Mouse (Mus musculus) midbrain, embryonic 12.5 days (tissue): ENCODE results near the gene Qrich2. TPM values are rescaled to one million over a fixed set of nuclear protein-coding genes. Genes with fewer than 3 reads are reported as not detected.

Experiments
- ATAC-seq: fragments of 200-750 bp; cut with Nextera tagmentation; 2 replicates; pipeline ENCODE4 v1.8.0; 2017; ENCODE audit warnings: low read depth, moderate TSS enrichment, moderate library complexity; ENCODE audit not compliant: low FRiP score
- H3K27ac ChIP-seq: fragments of 300-500 bp; sonication (generic); replicated peaks from 2 replicates; pipeline ENCODE4 v1.5.1; 2016; ENCODE audit warnings: mild to moderate bottlenecking
- H3K27me3 ChIP-seq: fragments of 300-500 bp; sonication (generic); 2 replicates; pipeline ENCODE4 v1.6.1; 2016; ENCODE audit warnings: mild to moderate bottlenecking
- H3K36me3 ChIP-seq: fragments of 300-500 bp; sonication (generic); 2 replicates; pipeline ENCODE4 v1.6.1; 2016
- H3K4me1 ChIP-seq: fragments of 300-500 bp; sonication (generic); 2 replicates; pipeline ENCODE4 v1.6.1; 2016
- H3K4me2 ChIP-seq: fragments of 300-500 bp; sonication (generic); replicated peaks from 2 replicates; pipeline ENCODE4 v1.6.1; 2016; ENCODE audit warnings: mild to moderate bottlenecking, moderate library complexity
- H3K4me3 ChIP-seq: fragments of 300-500 bp; sonication (generic); 2 replicates; pipeline ENCODE4 v1.5.1; 2016; ENCODE audit warnings: mild to moderate bottlenecking
- H3K9ac ChIP-seq: fragments of 300-500 bp; sonication (generic); replicated peaks from 2 replicates; pipeline ENCODE4 v1.6.1; 2016; ENCODE audit warnings: mild to moderate bottlenecking, moderate library complexity
- H3K9me3 ChIP-seq: fragments of 300-500 bp; sonication (generic); 2 replicates; pipeline ENCODE4 v1.6.1; 2016; ENCODE audit warnings: mild to moderate bottlenecking
- WGBS: fragments of 180-500 bp; shearing (Covaris S2); methylation state at CpG from one replicate; pipeline ENCODE4 v1.1.7; 2016; 5-methylcytosine and 5-hydroxymethylcytosine counted together
- polyA plus RNA-seq: library from polyadenylated mRNA; unstranded; fragments of >200 nt; fragmentation: Nextera tagmentation; extraction: Ambion mirVana; gene quantifications from 2 replicates; pipeline ENCODE4 v1.2.1, GENCODE M21; 2016

Qrich2 gene
- polyA plus RNA-seq, 1 experiment from 2014 or later: not detected

GRCm38 (mm10) chr11:116463833-116464232, 2.2 kb downstream of the Qrich2 start:
- H3K27ac ChIP-seq: no peak overlapping the region
- no peak overlapping the region for H3K4me2 ChIP-seq
- H3K9me3 ChIP-seq: no peaks in the 10 kb centered on the region
- H3K9ac ChIP-seq: no peak overlapping the region
- no peaks in the 10 kb centered on the region for H3K36me3 ChIP-seq
- ATAC-seq: peak; percentile 49; the same call in 1 of the 2 replicates
- H3K4me1 ChIP-seq: peaks cover 4% of the 10 kb centered on the region; the same call in 1 of the 2 replicates
- no peaks in the 10 kb centered on the region; the same call in 1 of the 2 replicates for H3K27me3 ChIP-seq
- WGBS: 10% methylated on average over 2 of the region's 2 CpGs
- no peak overlapping the region for H3K4me3 ChIP-seq

GRCm38 (mm10) chr11:116463338-116463737, 2.7 kb downstream of the Qrich2 start:
- Histone ChIP-seq H3K9me3 (no peaks in the 10 kb centered on the region), H3K4me1 (peaks cover 4% of the 10 kb centered on the region; the same call in 1 of the 2 replicates), H3K27ac (no peak overlapping the region), H3K9ac (no peak overlapping the region), H3K27me3 (no peaks in the 10 kb centered on the region; the same call in 1 of the 2 replicates), H3K4me2 (no peak overlapping the region), H3K36me3 (no peaks in the 10 kb centered on the region), H3K4me3 (no peak overlapping the region)
- ATAC-seq: no peak
- 62% methylated on average over 5 of the region's 5 CpGs for WGBS

GRCm38 (mm10) chr11:116459786-116460185, 6.3 kb downstream of the Qrich2 start:
- Histone ChIP-seq H3K27ac (no peak overlapping the region), H3K9ac (no peak overlapping the region), H3K9me3 (no peaks in the 10 kb centered on the region), H3K4me1 (peaks cover 4% of the 10 kb centered on the region; the same call in 1 of the 2 replicates), H3K36me3 (no peaks in the 10 kb centered on the region), H3K27me3 (0 out of 2 replicates have a peak, but pooled peaks cover 7% of the 10 kb centered on the region), H3K4me3 (no peak overlapping the region), H3K4me2 (no peak overlapping the region)
- 58% methylated on average over 4 of the region's 4 CpGs for WGBS
- no peak for ATAC-seq

GRCm38 (mm10) chr11:116456234-116456633, 9.8 kb downstream of the Qrich2 start:
- no peak for ATAC-seq
- WGBS: 85% methylated on average over 8 of the region's 8 CpGs
- no peaks in the 10 kb centered on the region for H3K4me1 ChIP-seq
- no peak overlapping the region for H3K27ac ChIP-seq
- no peaks in the 10 kb centered on the region for H3K9me3 ChIP-seq
- H3K9ac ChIP-seq: no peak overlapping the region
- H3K4me2 ChIP-seq: no peak overlapping the region
- H3K4me3 ChIP-seq: no peak overlapping the region
- H3K36me3 ChIP-seq: no peaks in the 10 kb centered on the region
- 0 out of 2 replicates have a peak, but pooled peaks cover 10% of the 10 kb centered on the region for H3K27me3 ChIP-seq

GRCm38 (mm10) chr11:116453889-116454288, 12.2 kb downstream of the Qrich2 start:
- Histone ChIP-seq H3K4me1 (no peaks in the 10 kb centered on the region), H3K36me3 (no peaks in the 10 kb centered on the region), H3K9me3 (no peaks in the 10 kb centered on the region), H3K4me3 (no peak overlapping the region), H3K4me2 (no peak overlapping the region), H3K9ac (no peak overlapping the region), H3K27ac (no peak overlapping the region), H3K27me3 (0 out of 2 replicates have a peak, but pooled peaks cover 12% of the 10 kb centered on the region)
- ATAC-seq: no peak
- 90% methylated on average over 10 of the region's 10 CpGs for WGBS

GRCm38 (mm10) chr11:116449341-116449740, 16.7 kb downstream of the Qrich2 start:
- Histone ChIP-seq H3K36me3 (no peaks in the 10 kb centered on the region), H3K9ac (no peak overlapping the region), H3K4me3 (no peak overlapping the region), H3K27me3 (peaks cover 29% of the 10 kb centered on the region), H3K27ac (no peak overlapping the region), H3K4me1 (peaks cover 6% of the 10 kb centered on the region), H3K4me2 (no peak overlapping the region), H3K9me3 (no peaks in the 10 kb centered on the region)
- 95% methylated on average over 3 of the region's 3 CpGs for WGBS
- ATAC-seq: no peak

- no peak overlapping the region for H3K9ac ChIP-seq
- no peak overlapping the region for H3K4me3 ChIP-seq
- peaks cover 29% of the 10 kb centered on the region for H3K27me3 ChIP-seq
- H3K36me3 ChIP-seq: no peaks in the 10 kb centered on the region
- WGBS: 72% methylated on average over 5 of the region's 5 CpGs
- peaks cover 6% of the 10 kb centered on the region for H3K4me1 ChIP-seq
- no peak overlapping the region for H3K27ac ChIP-seq
- H3K9me3 ChIP-seq: no peaks in the 10 kb centered on the region
- ATAC-seq: no peak
- no peak overlapping the region for H3K4me2 ChIP-seq
Measured at GRCm38 (mm10) chr11:116447822-116448221, 18.2 kb downstream of the Qrich2 start.

GRCm38 (mm10) chr11:116446308-116446887, 19.6 kb downstream of the Qrich2 start:
- WGBS: 13% methylated on average over 19 of the region's 19 CpGs
- no peaks in the 10 kb centered on the region for H3K36me3 ChIP-seq
- H3K9me3 ChIP-seq: no peaks in the 10 kb centered on the region
- no peak overlapping the region for H3K9ac ChIP-seq
- H3K4me2 ChIP-seq: no peak overlapping the region
- peaks cover 9% of the 10 kb centered on the region for H3K4me1 ChIP-seq
- H3K4me3 ChIP-seq: no peak overlapping the region
- ATAC-seq: no peak
- H3K27me3 ChIP-seq: peaks cover 29% of the 10 kb centered on the region
- no peak overlapping the region for H3K27ac ChIP-seq

GRCm38 (mm10) chr11:116445596-116446307, 20.3 kb downstream of the Qrich2 start:
- H3K4me1 ChIP-seq: peaks cover 9% of the 10 kb centered on the region
- H3K4me2 ChIP-seq: no peak overlapping the region
- no peaks in the 10 kb centered on the region for H3K36me3 ChIP-seq
- H3K27me3 ChIP-seq: peaks cover 29% of the 10 kb centered on the region
- peak; percentile 48; the same call in 1 of the 2 replicates for ATAC-seq
- H3K27ac ChIP-seq: no peak overlapping the region
- H3K4me3 ChIP-seq: no peak overlapping the region
- WGBS: 32% methylated on average over 16 of the region's 16 CpGs
- H3K9ac ChIP-seq: 0 out of 2 replicates have a peak overlapping the region, but pooled peaks have one; percentile 4
- no peaks in the 10 kb centered on the region for H3K9me3 ChIP-seq

GRCm38 (mm10) chr11:116443935-116444334, 22.1 kb downstream of the Qrich2 start:
- H3K4me1 ChIP-seq: peaks cover 9% of the 10 kb centered on the region
- no peak overlapping the region for H3K4me3 ChIP-seq
- no peak overlapping the region for H3K9ac ChIP-seq
- no peak overlapping the region for H3K4me2 ChIP-seq
- H3K36me3 ChIP-seq: peaks cover 9% of the 10 kb centered on the region
- H3K9me3 ChIP-seq: no peaks in the 10 kb centered on the region
- no peak overlapping the region; the same call in 1 of the 2 replicates for H3K27ac ChIP-seq
- WGBS: 89% methylated on average over 6 of the region's 6 CpGs
- ATAC-seq: no peak
- H3K27me3 ChIP-seq: peaks cover 27% of the 10 kb centered on the region

- ATAC-seq: no peak
- no peak overlapping the region for H3K4me3 ChIP-seq
- H3K4me2 ChIP-seq: no peak overlapping the region
- no peak overlapping the region for H3K9ac ChIP-seq
- peaks cover 9% of the 10 kb centered on the region for H3K4me1 ChIP-seq
- no peaks in the 10 kb centered on the region for H3K9me3 ChIP-seq
- H3K27ac ChIP-seq: 0 out of 2 replicates have a peak overlapping the region, but pooled peaks have one; percentile 25
- 86% methylated on average over 6 of the region's 6 CpGs for WGBS
- peaks cover 22% of the 10 kb centered on the region for H3K27me3 ChIP-seq
- peaks cover 10% of the 10 kb centered on the region for H3K36me3 ChIP-seq
Measured at GRCm38 (mm10) chr11:116443311-116443710, 22.7 kb downstream of the Qrich2 start.

- no peak overlapping the region for H3K4me2 ChIP-seq
- H3K4me1 ChIP-seq: peaks cover 9% of the 10 kb centered on the region
- H3K9me3 ChIP-seq: no peaks in the 10 kb centered on the region
- H3K4me3 ChIP-seq: no peak overlapping the region
- H3K27ac ChIP-seq: peak overlapping the region; percentile 25; the same call in 1 of the 2 replicates
- 81% methylated on average over 6 of the region's 6 CpGs for WGBS
- H3K27me3 ChIP-seq: peaks cover 17% of the 10 kb centered on the region
- H3K36me3 ChIP-seq: peaks cover 11% of the 10 kb centered on the region
- H3K9ac ChIP-seq: no peak overlapping the region
- no peak for ATAC-seq
Measured at GRCm38 (mm10) chr11:116442867-116443177, 23.2 kb downstream of the Qrich2 start.
